Mouse (Mus musculus) embryonic facial prominence, embryonic 15.5 days (tissue): Measurements from ENCODE around the gene Rac3. TPM values are rescaled to one million over a fixed set of nuclear protein-coding genes. Genes with fewer than 3 reads are reported as not detected.

Experiments
- ATAC-seq: fragments of 200-750 bp; cut with Nextera tagmentation; 2 replicates; pipeline ENCODE4 v1.8.0; 2017; ENCODE audit warnings: low read depth, moderate TSS enrichment; ENCODE audit not compliant: insufficient number of reproducible peaks, low FRiP score, low TSS enrichment
- H3K27ac ChIP-seq: fragments of 300-500 bp; sonication (generic); replicated peaks from 2 replicates; pipeline ENCODE4 v1.5.1; 2015; ENCODE audit warnings: mild to moderate bottlenecking, inconsistent platforms
- H3K27me3 ChIP-seq: fragments of 300-500 bp; sonication (generic); 2 replicates; pipeline ENCODE4 v1.6.1; 2015; ENCODE audit warnings: inconsistent platforms
- H3K36me3 ChIP-seq: fragments of 300-500 bp; sonication (generic); 2 replicates; pipeline ENCODE4 v1.6.1; 2015; ENCODE audit warnings: mild to moderate bottlenecking, inconsistent platforms
- H3K4me1 ChIP-seq: fragments of 300-500 bp; sonication (generic); 2 replicates; pipeline ENCODE4 v1.6.1; 2015; ENCODE audit warnings: inconsistent platforms
- H3K4me2 ChIP-seq: fragments of 300-500 bp; sonication (generic); replicated peaks from 2 replicates; pipeline ENCODE4 v1.6.1; 2015; ENCODE audit warnings: mild to moderate bottlenecking, inconsistent platforms
- H3K4me3 ChIP-seq: fragments of 300-500 bp; sonication (generic); replicated peaks from 2 replicates; pipeline ENCODE4 v1.5.1; 2015; ENCODE audit warnings: mild to moderate bottlenecking, inconsistent platforms
- H3K9ac ChIP-seq: fragments of 300-500 bp; sonication (generic); 2 replicates; pipeline ENCODE4 v1.6.1; 2015; ENCODE audit warnings: inconsistent platforms
- H3K9me3 ChIP-seq: fragments of 300-500 bp; sonication (generic); replicated peaks from 2 replicates; pipeline ENCODE4 v1.6.1; 2016; ENCODE audit warnings: inconsistent platforms
- WGBS: fragments of 180-500 bp; shearing (Covaris S2); methylation state at CpG from one replicate; pipeline ENCODE4 v1.1.7; 2015; 5-methylcytosine and 5-hydroxymethylcytosine counted together
- polyA plus RNA-seq: library from polyadenylated mRNA; unstranded; fragments of >200 nt; fragmentation: Nextera tagmentation; extraction: Ambion mirVana; gene quantifications from 2 replicates; pipeline ENCODE4 v1.2.1, GENCODE M21; 2015

Rac3 gene
- polyA plus RNA-seq, 1 experiment from 2014 or later = 75.4 TPM

GRCm38 (mm10) chr11:120719242-120719641 is 2.0 kb upstream of the Rac3 start:
- H3K9ac ChIP-seq = no peak overlapping the region
- H3K4me1 ChIP-seq = peaks cover 35% of the 10 kb centered on the region
- ATAC-seq = no peak
- H3K27me3 ChIP-seq = no peaks in the 10 kb centered on the region
- no peak overlapping the region for H3K4me3 ChIP-seq
- H3K27ac ChIP-seq = no peak overlapping the region
- H3K4me2 ChIP-seq = no peak overlapping the region
- no peaks in the 10 kb centered on the region for H3K9me3 ChIP-seq
- H3K36me3 ChIP-seq = peaks cover 46% of the 10 kb centered on the region
- 82% methylated on average over 9 of the region's 9 CpGs for WGBS

GRCm38 (mm10) chr11:120719841-120720376 is 1.4 kb upstream of the Rac3 start:
- Histone ChIP-seq H3K4me1 (peaks cover 28% of the 10 kb centered on the region), H3K4me3 (no peak overlapping the region), H3K27me3 (no peaks in the 10 kb centered on the region), H3K4me2 (no peak overlapping the region), H3K9me3 (no peaks in the 10 kb centered on the region), H3K27ac (no peak overlapping the region), H3K9ac (no peak overlapping the region), H3K36me3 (peaks cover 46% of the 10 kb centered on the region)
- 87% methylated on average over 13 of the region's 13 CpGs for WGBS
- no peak for ATAC-seq

DNA sequence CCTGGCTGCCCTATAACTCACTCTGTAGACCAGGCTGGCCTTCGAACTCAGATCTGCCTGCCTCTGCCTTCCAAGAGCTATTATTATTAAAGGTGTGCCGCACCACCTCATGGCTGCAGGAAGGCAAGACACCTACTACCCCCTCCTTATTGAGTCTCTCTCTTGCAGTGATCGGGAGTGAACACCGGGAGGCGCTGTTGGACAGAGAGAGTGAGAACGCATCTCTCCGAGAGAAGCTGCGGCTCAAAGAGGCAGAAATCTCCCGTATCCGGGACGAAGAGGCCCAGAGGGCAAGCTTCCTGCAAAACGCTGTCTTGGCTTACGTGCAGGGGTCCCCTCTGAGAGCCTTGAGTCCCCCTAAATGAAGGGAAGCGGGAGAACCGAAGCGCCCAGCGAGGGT is 820 bp upstream of the Rac3 start:
- WGBS = 12% methylated on average over 17 of the region's 17 CpGs
- Histone ChIP-seq H3K27me3 (no peaks in the 10 kb centered on the region), H3K4me1 (peaks cover 23% of the 10 kb centered on the region), H3K9ac (peak overlapping the region; percentile 31; the same call in 1 of the 2 replicates), H3K4me2 (peak overlapping the region; percentile 97), H3K9me3 (no peaks in the 10 kb centered on the region), H3K27ac (peak overlapping the region; percentile 45), H3K4me3 (peak overlapping the region; percentile 67), H3K36me3 (peaks cover 40% of the 10 kb centered on the region)
- no peak for ATAC-seq

DNA sequence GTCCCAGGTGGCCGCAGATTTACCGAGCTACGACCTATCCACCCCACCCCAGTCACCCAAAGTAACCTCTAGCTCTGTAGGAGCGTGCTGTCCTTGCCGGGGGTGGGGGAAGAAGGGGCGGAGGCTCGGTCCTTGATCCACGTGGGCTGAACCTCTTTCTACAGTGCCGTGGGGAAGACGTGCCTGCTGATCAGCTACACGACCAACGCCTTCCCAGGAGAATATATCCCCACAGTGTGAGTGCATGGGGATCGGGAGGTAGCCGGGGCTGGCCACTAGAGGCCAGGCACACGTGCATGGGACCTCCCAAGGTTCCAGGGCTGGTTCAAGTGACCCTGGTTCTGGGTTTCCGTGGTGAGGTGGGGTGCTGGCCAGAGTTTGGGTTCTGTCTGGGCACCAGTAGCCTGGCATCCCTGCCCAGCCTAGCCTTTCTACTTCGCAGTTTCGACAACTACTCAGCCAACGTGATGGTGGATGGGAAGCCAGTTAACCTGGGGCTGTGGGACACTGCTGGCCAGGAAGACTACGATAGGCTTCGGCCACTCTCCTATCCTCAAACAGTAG is 879 bp downstream of the Rac3 start:
- Histone ChIP-seq H3K4me1 (peaks cover 32% of the 10 kb centered on the region), H3K27me3 (no peaks in the 10 kb centered on the region), H3K36me3 (peaks cover 23% of the 10 kb centered on the region), H3K27ac (peak overlapping the region; percentile 31; the same call in 1 of the 2 replicates), H3K9me3 (no peaks in the 10 kb centered on the region), H3K4me3 (peak overlapping the region; percentile 67), H3K4me2 (peak overlapping the region; percentile 97), H3K9ac (peak overlapping the region; percentile 59)
- WGBS = 20% methylated on average over 21 of the region's 21 CpGs
- ATAC-seq = no peak

GRCm38 (mm10) chr11:120722761-120723382 is 1.6 kb downstream of the Rac3 start:
- no peak overlapping the region for H3K9ac ChIP-seq
- H3K4me1 ChIP-seq = peaks cover 32% of the 10 kb centered on the region
- H3K4me3 ChIP-seq = peak overlapping the region; percentile 67; the same call in 1 of the 2 replicates
- no peaks in the 10 kb centered on the region for H3K27me3 ChIP-seq
- no peaks in the 10 kb centered on the region for H3K9me3 ChIP-seq
- 86% methylated on average over 11 of the region's 11 CpGs for WGBS
- peaks cover 16% of the 10 kb centered on the region for H3K36me3 ChIP-seq
- H3K27ac ChIP-seq = no peak overlapping the region
- H3K4me2 ChIP-seq = peak overlapping the region; percentile 97
- ATAC-seq = no peak

- Histone ChIP-seq H3K27ac (no peak overlapping the region), H3K4me2 (no peak overlapping the region), H3K9ac (no peak overlapping the region), H3K4me1 (peaks cover 32% of the 10 kb centered on the region), H3K4me3 (no peak overlapping the region), H3K9me3 (no peaks in the 10 kb centered on the region), H3K36me3 (peaks cover 10% of the 10 kb centered on the region), H3K27me3 (no peaks in the 10 kb centered on the region)
- 91% methylated on average over 7 of the region's 7 CpGs for WGBS
- no peak for ATAC-seq
Observed at GRCm38 (mm10) chr11:120723509-120723908, 2.2 kb downstream of the Rac3 start.

- peak overlapping the region; percentile 93 for H3K4me2 ChIP-seq
- no peaks in the 10 kb centered on the region for H3K9me3 ChIP-seq
- peaks cover 32% of the 10 kb centered on the region for H3K4me1 ChIP-seq
- peak; percentile 6; the same call in 1 of the 2 replicates for ATAC-seq
- no peaks in the 10 kb centered on the region for H3K27me3 ChIP-seq
- H3K9ac ChIP-seq = peak overlapping the region; percentile 45
- no peak overlapping the region for H3K27ac ChIP-seq
- H3K36me3 ChIP-seq = no peaks in the 10 kb centered on the region
- WGBS = 19% methylated on average over 33 of the region's 36 CpGs
- H3K4me3 ChIP-seq = peak overlapping the region; percentile 67
Observed at GRCm38 (mm10) chr11:120726243-120727168, 5.2 kb downstream of the Rac3 start.

GRCm38 (mm10) chr11:120727169-120727527 is 5.9 kb downstream of the Rac3 start, which contains the start of gene Dcxr:
Dcxr (minus strand) TSS chr11:120727281.
- 1% methylated on average over 14 of the region's 14 CpGs for WGBS
- H3K4me1 ChIP-seq = peaks cover 31% of the 10 kb centered on the region
- no peaks in the 10 kb centered on the region for H3K27me3 ChIP-seq
- no peaks in the 10 kb centered on the region for H3K36me3 ChIP-seq
- peak; percentile 82 for ATAC-seq
- peak within 1 kb of the TSS; percentile 93 for H3K4me2 ChIP-seq
- peak within 1 kb of the TSS; percentile 45 for H3K9ac ChIP-seq
- no peak within 1 kb of the TSS for H3K27ac ChIP-seq
- H3K4me3 ChIP-seq = peak within 1 kb of the TSS; percentile 67
- H3K9me3 ChIP-seq = no peaks in the 10 kb centered on the region

GRCm38 (mm10) chr11:120727564-120727963 is 6.3 kb downstream of the Rac3 start:
- Histone ChIP-seq H3K27me3 (no peaks in the 10 kb centered on the region), H3K9ac (no peak overlapping the region), H3K36me3 (no peaks in the 10 kb centered on the region), H3K4me3 (no peak overlapping the region), H3K27ac (no peak overlapping the region), H3K4me1 (peaks cover 31% of the 10 kb centered on the region), H3K4me2 (peak overlapping the region; percentile 93), H3K9me3 (no peaks in the 10 kb centered on the region)
- 62% methylated on average over 12 of the region's 12 CpGs for WGBS
- no peak for ATAC-seq

DNA sequence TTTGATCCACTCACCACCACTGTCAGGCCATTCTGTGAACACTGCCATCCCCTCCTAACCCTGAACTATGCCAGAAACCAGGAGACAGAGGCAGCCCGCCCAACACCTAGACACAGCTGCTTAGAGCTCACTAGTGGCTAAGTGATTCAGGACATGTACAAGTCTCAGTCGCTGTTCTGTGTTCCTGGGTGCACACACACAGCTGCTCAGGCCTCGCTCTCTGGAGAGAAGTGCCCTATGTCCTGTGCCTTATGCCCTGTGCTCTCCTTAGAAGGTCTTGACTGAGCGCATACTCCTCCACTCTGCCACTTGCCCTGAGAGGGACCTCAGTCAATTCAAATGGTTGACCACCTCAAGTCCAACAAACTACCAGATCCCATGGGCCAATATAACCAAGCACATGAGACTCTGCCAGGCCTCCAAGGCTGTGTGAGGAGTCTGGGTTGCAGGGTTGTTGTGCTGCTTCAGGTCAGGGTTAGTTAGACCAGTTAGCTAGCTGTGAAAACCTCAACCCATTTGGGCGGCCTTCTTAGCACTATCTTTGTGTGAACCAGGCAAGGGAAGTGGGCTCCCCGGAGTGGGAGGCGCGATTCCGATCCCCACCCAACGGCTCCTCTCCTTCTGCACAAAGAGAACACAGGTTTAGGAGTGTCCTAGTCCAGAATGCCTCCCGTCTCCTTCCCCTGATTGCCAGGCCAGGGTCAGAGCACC is 7.4 kb downstream of the Rac3 start:
- WGBS = 71% methylated on average over 11 of the region's 11 CpGs
- H3K27me3 ChIP-seq = no peaks in the 10 kb centered on the region
- H3K9ac ChIP-seq = no peak overlapping the region
- H3K36me3 ChIP-seq = no peaks in the 10 kb centered on the region
- H3K4me2 ChIP-seq = no peak overlapping the region
- H3K27ac ChIP-seq = no peak overlapping the region
- no peak overlapping the region for H3K4me3 ChIP-seq
- ATAC-seq = no peak
- H3K9me3 ChIP-seq = no peaks in the 10 kb centered on the region
- peaks cover 34% of the 10 kb centered on the region for H3K4me1 ChIP-seq
